Mouse (Mus musculus): Measurements from ENCODE around the gene Nrl. TPM values are rescaled to one million over a fixed set of nuclear protein-coding genes. Genes with fewer than 3 reads are reported as not detected.
A peak's percentile ranks its signal among the peaks of the same experiment; 100 is the strongest.

Gene Nrl
- polyA plus RNA-seq, 1 experiment from 2014 or later: not detected

DNA sequence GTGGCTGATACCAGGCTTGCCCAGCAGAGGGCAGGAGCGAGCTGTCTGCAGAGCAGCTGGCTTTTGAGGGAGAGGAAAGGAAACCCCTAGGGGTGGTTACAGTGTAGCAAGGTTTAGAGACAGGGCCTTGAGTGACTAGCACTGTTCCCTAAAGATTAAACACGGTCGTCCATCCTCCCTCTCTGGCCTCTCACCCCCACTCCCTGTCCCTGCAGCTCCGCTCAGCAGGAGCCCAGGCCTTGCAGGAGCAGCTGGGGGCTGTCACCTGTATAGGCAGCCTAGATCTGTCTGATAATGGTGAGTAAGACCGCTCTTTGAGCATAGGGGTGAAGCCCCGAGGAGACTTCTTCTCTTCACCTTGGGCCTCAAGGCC lies 27.3 kb downstream of the Nrl start:
- Histone ChIP-seq H3K9me3 (ENCODE audit: control insufficient read depth, low read length) (no peaks in the 10 kb centered on the region), H3K36me3 (ENCODE audit: control insufficient read depth, insufficient read depth, low read length) (peaks cover 83% of the 10 kb centered on the region), H3K4me3 (replicated peaks; ENCODE audit: low read depth, low read length) (no peak overlapping the region), H3K4me1 (ENCODE audit: control insufficient read depth, insufficient read depth, low read length) (no peaks in the 10 kb centered on the region), H3K4me2 (ENCODE audit: low read length) (no peak overlapping the region), H3K27ac (replicated peaks; ENCODE audit: low read depth, low read length) (no peak overlapping the region), H3K27me3 (ENCODE audit: control insufficient read depth, insufficient read depth, low read length) (no peaks in the 10 kb centered on the region), H3K9ac (replicated peaks; ENCODE audit: low read length) (no peak overlapping the region)
- ATAC-seq (ENCODE audit: low FRiP score, low TSS enrichment) (peak; percentile 56; the same call in 1 of the 2 replicates), DNase-seq (peak; percentile 92)
- WGBS: 38% methylated on average over 6 of the region's 6 CpGs

GRCm38 (mm10) chr14:55496761-55497448 lies 27.9 kb downstream of the Nrl start:
- H3K27me3 ChIP-seq (ENCODE audit: control insufficient read depth, insufficient read depth, low read length): no peaks in the 10 kb centered on the region
- ATAC-seq (ENCODE audit: low FRiP score, low TSS enrichment) (peak; percentile 24; the same call in 1 of the 2 replicates), DNase-seq (no peak)
- no peak overlapping the region for H3K27ac ChIP-seq (replicated peaks; ENCODE audit: low read depth, low read length)
- H3K9me3 ChIP-seq (ENCODE audit: control insufficient read depth, low read length): no peaks in the 10 kb centered on the region
- H3K36me3 ChIP-seq (ENCODE audit: control insufficient read depth, insufficient read depth, low read length): peaks cover 77% of the 10 kb centered on the region
- no peak overlapping the region for H3K9ac ChIP-seq (replicated peaks; ENCODE audit: low read length)
- 77% methylated on average over 16 of the region's 16 CpGs for WGBS
- H3K4me2 ChIP-seq (ENCODE audit: low read length): no peak overlapping the region
- no peak overlapping the region for H3K4me3 ChIP-seq (replicated peaks; ENCODE audit: low read depth, low read length)
- H3K4me1 ChIP-seq (ENCODE audit: control insufficient read depth, insufficient read depth, low read length): peaks cover under 1% of the 10 kb centered on the region; the same call in 1 of the 2 replicates

DNA sequence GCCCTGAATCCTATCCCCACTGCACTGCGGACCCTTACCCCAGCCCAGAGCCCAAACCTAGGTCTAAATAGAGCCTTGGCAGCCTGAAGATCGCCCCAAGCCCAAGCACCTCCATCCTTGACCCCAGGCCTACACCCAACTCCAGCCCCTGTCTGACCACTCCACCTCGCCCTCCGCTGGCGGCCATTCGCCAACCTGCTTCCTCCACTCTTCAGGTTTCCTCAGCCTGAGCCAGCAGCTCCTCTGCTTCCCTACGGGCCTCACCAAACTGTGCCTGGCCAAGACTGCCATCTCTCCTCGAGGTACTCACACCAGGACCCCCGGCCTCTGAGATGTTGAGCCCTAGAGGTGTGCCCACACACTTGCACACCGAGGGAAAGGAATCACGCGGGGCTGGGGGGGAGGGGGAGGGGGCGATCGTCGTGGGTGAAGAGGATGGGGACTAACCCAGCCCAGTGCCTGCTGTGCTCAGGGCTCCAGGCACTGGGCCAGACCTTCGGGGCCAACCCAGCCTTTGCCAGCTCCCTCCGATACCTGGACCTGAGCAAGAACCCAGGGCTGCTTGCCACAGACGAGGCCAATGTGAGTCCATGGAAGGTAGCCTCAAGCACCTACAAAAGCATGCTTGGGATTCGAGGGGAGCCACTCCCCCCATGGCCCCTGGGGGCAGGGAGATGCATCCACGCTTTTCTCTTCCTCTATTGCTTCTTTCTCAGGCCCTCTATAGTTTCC lies 29.1 kb downstream of the Nrl start:
- ATAC-seq (ENCODE audit: low FRiP score, low TSS enrichment) (no peak), DNase-seq (no peak)
- H3K36me3 ChIP-seq (ENCODE audit: control insufficient read depth, insufficient read depth, low read length): peaks cover 65% of the 10 kb centered on the region

GRCm38 (mm10) chr14:55492103-55492502 lies 32.7 kb downstream of the Nrl start:
- Histone ChIP-seq H3K4me2 (ENCODE audit: low read length) (peak overlapping the region; percentile 74), H3K27ac (replicated peaks; ENCODE audit: low read depth, low read length) (no peak overlapping the region), H3K9ac (replicated peaks; ENCODE audit: low read length) (no peak overlapping the region; the same call in 1 of the 2 replicates), H3K36me3 (ENCODE audit: control insufficient read depth, insufficient read depth, low read length) (peaks cover 33% of the 10 kb centered on the region), H3K9me3 (ENCODE audit: control insufficient read depth, low read length) (no peaks in the 10 kb centered on the region), H3K27me3 (ENCODE audit: control insufficient read depth, insufficient read depth, low read length) (no peaks in the 10 kb centered on the region), H3K4me1 (ENCODE audit: control insufficient read depth, insufficient read depth, low read length) (peaks cover 8% of the 10 kb centered on the region; the same call in 1 of the 2 replicates), H3K4me3 (replicated peaks; ENCODE audit: low read depth, low read length) (peak overlapping the region; percentile 81)
- no peak for ATAC-seq (ENCODE audit: low FRiP score, low TSS enrichment)
- 70% methylated on average over 3 of the region's 3 CpGs for WGBS
- no peak for DNase-seq

More for the DNA sequence above, 29.1 kb downstream of the Nrl start:
- Histone ChIP-seq H3K4me1 (ENCODE audit: control insufficient read depth, insufficient read depth, low read length) (peaks cover 4% of the 10 kb centered on the region; the same call in 1 of the 2 replicates), H3K9me3 (ENCODE audit: control insufficient read depth, low read length) (no peaks in the 10 kb centered on the region), H3K4me2 (ENCODE audit: low read length) (no peak overlapping the region), H3K4me3 (replicated peaks; ENCODE audit: low read depth, low read length) (no peak overlapping the region), H3K9ac (replicated peaks; ENCODE audit: low read length) (no peak overlapping the region), H3K27me3 (ENCODE audit: control insufficient read depth, insufficient read depth, low read length) (no peaks in the 10 kb centered on the region), H3K27ac (replicated peaks; ENCODE audit: low read depth, low read length) (no peak overlapping the region)
- 74% methylated on average over 20 of the region's 20 CpGs for WGBS

DNA sequence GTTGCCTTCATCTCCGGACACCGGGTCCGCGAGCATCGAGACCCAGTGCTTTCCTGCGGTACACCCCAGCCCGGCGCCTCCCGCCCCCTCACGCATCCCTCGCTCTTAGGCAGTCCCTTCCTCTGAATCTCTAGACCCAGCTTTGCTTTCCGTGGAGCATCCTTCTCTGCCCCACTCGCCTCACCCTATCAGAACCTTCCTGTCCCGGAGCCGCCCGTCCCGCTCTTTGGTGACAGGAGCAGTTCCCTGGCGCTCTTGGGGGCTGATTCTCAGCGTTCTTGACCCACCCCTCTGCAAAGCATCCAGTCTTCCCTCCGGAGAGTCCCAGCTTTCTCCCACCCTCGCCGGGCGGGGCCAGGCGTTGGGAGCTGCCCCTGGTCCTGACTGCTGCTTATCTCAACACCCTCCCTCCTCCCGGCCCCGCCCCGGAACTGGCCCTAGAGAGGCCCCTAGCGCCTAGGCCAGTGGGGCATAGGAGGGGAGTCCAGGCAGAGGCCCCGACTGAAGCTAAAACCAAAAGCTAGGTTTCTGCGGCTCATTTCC lies 33.4 kb downstream of the Nrl start:
- ATAC-seq (ENCODE audit: low FRiP score, low TSS enrichment): peak; percentile 72
- Histone ChIP-seq H3K4me3 (replicated peaks; ENCODE audit: low read depth, low read length) (peak overlapping the region; percentile 81), H3K9me3 (ENCODE audit: control insufficient read depth, low read length) (no peaks in the 10 kb centered on the region), H3K4me1 (ENCODE audit: control insufficient read depth, insufficient read depth, low read length) (peaks cover 8% of the 10 kb centered on the region; the same call in 1 of the 2 replicates), H3K4me2 (ENCODE audit: low read length) (peak overlapping the region; percentile 74), H3K36me3 (ENCODE audit: control insufficient read depth, insufficient read depth, low read length) (peaks cover 27% of the 10 kb centered on the region), H3K27me3 (ENCODE audit: control insufficient read depth, insufficient read depth, low read length) (no peaks in the 10 kb centered on the region), H3K9ac (replicated peaks; ENCODE audit: low read length) (peak overlapping the region; percentile 91), H3K27ac (replicated peaks; ENCODE audit: low read depth, low read length) (peak overlapping the region; percentile 94)
- peak; percentile 74 for DNase-seq
- under 1% methylated on average over 30 of the region's 30 CpGs for WGBS

- Histone ChIP-seq H3K4me2 (ENCODE audit: low read length) (peak within 1 kb of the TSS; percentile 74), H3K27ac (replicated peaks; ENCODE audit: low read depth, low read length) (peak within 1 kb of the TSS; percentile 94), H3K27me3 (ENCODE audit: control insufficient read depth, insufficient read depth, low read length) (no peaks in the 10 kb centered on the region), H3K36me3 (ENCODE audit: control insufficient read depth, insufficient read depth, low read length) (peaks cover 19% of the 10 kb centered on the region), H3K9ac (replicated peaks; ENCODE audit: low read length) (peak within 1 kb of the TSS; percentile 91), H3K4me3 (replicated peaks; ENCODE audit: low read depth, low read length) (peak within 1 kb of the TSS; percentile 81), H3K4me1 (ENCODE audit: control insufficient read depth, insufficient read depth, low read length) (peaks cover 8% of the 10 kb centered on the region; the same call in 1 of the 2 replicates), H3K9me3 (ENCODE audit: control insufficient read depth, low read length) (no peaks in the 10 kb centered on the region)
- ATAC-seq (ENCODE audit: low FRiP score, low TSS enrichment): peak; percentile 89
- 1% methylated on average over 68 of the region's 68 CpGs for WGBS
- DNase-seq: peak; percentile 98
Observed at GRCm38 (mm10) chr14:55490361-55491201, 34.2 kb downstream of the Nrl start, which contains the start of gene Carmil3. Gene Carmil3, plus strand, starts transcription at chr14:55490651.

GRCm38 (mm10) chr14:55486836-55487235 lies 37.9 kb downstream of the Nrl start:
- ATAC-seq (ENCODE audit: low FRiP score, low TSS enrichment) (no peak), DNase-seq (no peak)
- no peaks in the 10 kb centered on the region for H3K9me3 ChIP-seq (ENCODE audit: control insufficient read depth, low read length)
- WGBS: 88% methylated on average over 8 of the region's 8 CpGs
- H3K36me3 ChIP-seq (ENCODE audit: control insufficient read depth, insufficient read depth, low read length): no peaks in the 10 kb centered on the region
- H3K9ac ChIP-seq (replicated peaks; ENCODE audit: low read length): no peak overlapping the region
- H3K4me3 ChIP-seq (replicated peaks; ENCODE audit: low read depth, low read length): no peak overlapping the region
- H3K4me2 ChIP-seq (ENCODE audit: low read length): no peak overlapping the region
- H3K27me3 ChIP-seq (ENCODE audit: control insufficient read depth, insufficient read depth, low read length): no peaks in the 10 kb centered on the region
- H3K27ac ChIP-seq (replicated peaks; ENCODE audit: low read depth, low read length): no peak overlapping the region
- H3K4me1 ChIP-seq (ENCODE audit: control insufficient read depth, insufficient read depth, low read length): peaks cover 7% of the 10 kb centered on the region; the same call in 1 of the 2 replicates

DNA sequence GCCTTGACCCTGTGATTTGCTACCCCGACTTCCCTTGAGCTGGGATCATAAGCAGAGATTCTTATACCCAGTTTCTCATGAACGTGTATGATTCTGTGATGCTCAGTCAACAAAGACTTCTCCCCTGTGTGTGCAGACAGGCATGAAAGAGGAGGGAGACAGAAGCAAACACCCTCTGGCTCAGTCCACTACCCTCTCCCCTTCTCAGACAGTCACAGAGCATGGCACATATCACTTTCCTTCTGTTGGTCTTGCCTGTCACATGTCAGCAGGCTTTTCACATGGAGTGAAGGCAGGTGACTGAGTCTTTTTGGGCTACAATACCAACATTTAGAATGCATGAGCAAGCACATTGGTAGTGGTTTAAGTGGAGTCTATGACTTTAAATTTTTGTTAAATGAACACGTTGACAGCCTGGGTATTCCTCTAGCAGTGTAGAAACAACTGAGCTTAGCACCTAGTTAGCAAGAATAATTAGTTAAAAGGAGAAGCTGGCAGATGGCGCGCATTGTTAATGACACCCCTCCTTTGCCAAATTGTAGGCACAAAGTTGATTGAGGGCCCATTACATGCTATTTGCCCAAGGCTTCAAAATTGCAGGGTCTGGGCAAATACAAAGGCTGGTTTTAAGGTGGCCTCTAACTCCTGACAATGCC lies 40.2 kb downstream of the Nrl start:
- ATAC-seq (ENCODE audit: low FRiP score, low TSS enrichment): no peak
- Histone ChIP-seq H3K4me2 (ENCODE audit: low read length) (no peak overlapping the region), H3K9ac (replicated peaks; ENCODE audit: low read length) (no peak overlapping the region), H3K4me3 (replicated peaks; ENCODE audit: low read depth, low read length) (no peak overlapping the region), H3K27me3 (ENCODE audit: control insufficient read depth, insufficient read depth, low read length) (no peaks in the 10 kb centered on the region), H3K36me3 (ENCODE audit: control insufficient read depth, insufficient read depth, low read length) (no peaks in the 10 kb centered on the region), H3K4me1 (ENCODE audit: control insufficient read depth, insufficient read depth, low read length) (no peaks in the 10 kb centered on the region), H3K9me3 (ENCODE audit: control insufficient read depth, low read length) (no peaks in the 10 kb centered on the region), H3K27ac (replicated peaks; ENCODE audit: low read depth, low read length) (no peak overlapping the region)
- 83% methylated on average over 5 of the region's 5 CpGs for WGBS
- no peak for DNase-seq

Data from midbrain, embryonic 14.5 days (tissue).